Mouse (Mus musculus) right cerebral cortex, adult 2 months (tissue): ENCODE results near the gene Nlrc5.
"Not testable (repeated sequence)": the region's sequence is repeated elsewhere in the genome, so short reads cannot be mapped to it uniquely, and the experiment has no call there.

Experiments
- DNase-seq, 2 experiments: peaks; one replicate each; pipeline ENCODE4 v3.0.0; 2021 to 2022; ENCODE audit warnings: low spot score in 2 of 2

The Nlrc5 gene

DNA sequence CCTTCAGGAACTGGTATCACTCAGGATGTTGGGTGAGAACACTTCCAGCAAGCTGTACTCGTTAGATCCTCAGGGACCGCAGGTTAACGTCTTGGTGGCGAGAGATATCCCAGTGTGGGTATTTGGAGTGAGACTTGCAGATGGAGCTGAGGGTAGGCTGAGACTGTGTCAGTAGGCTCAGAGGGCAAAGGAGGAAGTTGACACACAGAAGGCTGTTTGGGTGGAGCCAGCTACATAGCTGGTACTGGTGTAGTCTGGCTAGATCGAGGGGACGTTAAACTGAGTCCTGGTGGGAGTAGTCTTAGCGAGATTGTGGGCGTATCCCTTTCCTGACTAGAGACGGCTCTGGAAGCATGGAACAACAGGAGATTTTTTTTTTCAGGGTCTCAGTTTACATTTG lies 16.1 kb upstream of the Nlrc5 start:
- DNase-seq: no peak

DNA sequence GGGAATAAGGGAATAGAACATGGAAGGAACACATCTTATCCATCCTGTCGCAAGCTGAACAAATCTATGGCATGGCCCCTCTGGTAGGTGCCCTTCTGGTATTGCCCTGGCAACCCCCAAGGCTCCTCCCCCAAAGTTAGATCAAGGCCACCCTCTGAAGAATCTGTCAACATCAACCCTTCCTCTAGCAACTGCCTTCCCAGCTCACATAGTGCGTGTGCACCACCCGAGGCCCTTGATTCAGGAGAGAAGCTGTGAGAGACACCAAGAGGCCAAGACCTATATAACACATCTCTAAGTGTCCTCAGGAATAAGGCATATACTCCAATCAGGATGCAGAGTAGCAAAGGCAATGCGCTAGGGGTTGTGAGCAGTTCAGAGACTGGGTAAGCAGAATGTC lies 11.9 kb upstream of the Nlrc5 start:
- no peak for DNase-seq

DNA sequence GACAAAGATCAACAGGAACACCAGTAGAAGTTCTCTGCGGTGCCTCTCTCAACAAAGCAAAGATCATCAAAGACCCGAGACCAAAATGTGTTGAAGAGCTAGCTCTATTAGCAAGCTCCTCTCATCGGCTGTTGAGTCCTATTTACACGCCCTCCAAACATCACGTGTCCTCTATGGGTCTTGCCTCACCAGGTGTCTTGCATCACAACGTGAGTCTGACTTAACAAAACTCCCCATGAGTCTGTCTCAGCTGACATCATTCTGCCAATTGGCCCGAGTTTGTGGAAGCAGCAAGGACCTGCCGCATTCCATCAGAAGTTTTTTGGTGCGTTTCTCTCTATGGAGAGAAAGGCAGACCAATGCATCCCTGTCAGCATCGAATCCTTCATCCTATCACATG lies 6.2 kb upstream of the Nlrc5 start:
- DNase-seq: no peak

DNA sequence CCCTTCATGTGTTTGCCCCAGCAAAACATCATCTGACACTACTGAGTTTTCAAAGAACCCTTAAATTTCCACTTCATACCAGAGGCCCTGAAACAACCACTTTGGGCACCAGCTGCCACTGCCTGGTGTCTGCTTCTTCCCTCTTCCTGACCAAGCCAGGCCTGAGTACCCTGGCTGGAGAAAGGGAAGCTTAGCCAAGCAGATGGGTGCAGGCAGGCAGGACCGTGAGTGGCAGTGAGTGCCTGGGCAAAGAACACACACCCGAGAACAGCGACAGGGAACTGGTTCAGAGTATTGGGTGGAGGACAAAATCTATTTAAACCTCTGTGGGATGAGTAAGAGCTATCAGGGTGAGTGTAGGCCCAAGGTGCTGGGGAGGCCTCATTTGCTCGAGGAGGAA lies 5.7 kb upstream of the Nlrc5 start:
- no peak for DNase-seq

DNA sequence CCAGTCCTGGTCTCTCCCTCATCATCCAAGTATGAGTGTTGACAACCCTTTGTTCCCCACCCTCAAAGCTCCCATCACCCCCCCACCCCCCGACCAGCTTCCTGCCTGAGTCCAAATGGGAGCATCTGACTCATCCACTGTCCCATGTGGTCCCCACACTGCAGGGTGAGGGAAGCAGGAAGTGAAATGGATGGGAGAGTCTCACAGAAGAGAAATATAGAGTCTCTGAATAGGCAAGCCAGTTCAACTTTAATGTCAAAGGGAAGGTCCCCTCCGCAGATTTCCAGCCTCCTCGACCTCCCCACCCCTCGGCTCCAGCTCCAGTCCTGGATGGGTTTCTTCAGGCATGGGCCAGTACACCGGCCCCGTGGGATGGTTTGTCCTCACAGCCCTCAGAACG lies 4.8 kb upstream of the Nlrc5 start:
- DNase-seq: no peak

DNA sequence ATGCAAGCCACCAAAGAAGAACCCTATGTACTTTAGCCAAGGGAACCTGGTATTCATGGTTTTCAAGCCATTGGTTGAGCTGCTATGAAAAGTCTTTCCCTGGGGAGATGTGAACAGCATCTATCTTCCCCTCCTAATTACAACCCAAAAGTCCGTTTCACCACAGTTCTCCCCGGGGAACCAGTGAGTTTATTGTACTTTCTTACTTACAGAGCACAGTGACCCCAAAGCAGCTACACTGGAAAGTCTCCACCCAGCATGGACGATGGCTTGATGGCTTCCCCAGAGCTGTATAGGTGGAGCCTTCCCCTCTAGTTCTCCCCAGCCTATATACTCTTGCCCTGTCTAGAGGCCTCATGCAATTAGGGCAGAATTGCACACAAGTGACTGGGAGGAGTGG lies 1.9 kb upstream of the Nlrc5 start:
- DNase-seq: no peak

DNA sequence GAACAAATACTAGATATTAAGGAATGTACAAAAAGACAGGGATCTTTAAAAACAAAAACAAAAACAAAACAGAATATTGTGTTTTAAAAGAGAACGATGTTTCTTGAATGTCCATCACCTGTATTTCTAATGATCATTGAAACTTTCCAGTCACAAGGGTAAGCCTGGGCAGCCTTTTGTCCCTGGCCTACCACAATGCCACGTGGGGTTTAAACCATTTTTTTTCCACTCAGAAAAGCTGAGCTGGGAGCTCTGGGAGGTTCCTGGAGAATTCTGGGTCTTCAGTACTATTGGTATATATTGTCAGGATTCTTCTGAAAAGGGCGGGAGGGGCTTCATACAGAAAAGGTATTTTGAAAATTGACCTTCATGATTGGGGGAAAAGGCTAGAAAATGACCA lies 802 bp downstream of the Nlrc5 start:
- DNase-seq: no peak

DNA sequence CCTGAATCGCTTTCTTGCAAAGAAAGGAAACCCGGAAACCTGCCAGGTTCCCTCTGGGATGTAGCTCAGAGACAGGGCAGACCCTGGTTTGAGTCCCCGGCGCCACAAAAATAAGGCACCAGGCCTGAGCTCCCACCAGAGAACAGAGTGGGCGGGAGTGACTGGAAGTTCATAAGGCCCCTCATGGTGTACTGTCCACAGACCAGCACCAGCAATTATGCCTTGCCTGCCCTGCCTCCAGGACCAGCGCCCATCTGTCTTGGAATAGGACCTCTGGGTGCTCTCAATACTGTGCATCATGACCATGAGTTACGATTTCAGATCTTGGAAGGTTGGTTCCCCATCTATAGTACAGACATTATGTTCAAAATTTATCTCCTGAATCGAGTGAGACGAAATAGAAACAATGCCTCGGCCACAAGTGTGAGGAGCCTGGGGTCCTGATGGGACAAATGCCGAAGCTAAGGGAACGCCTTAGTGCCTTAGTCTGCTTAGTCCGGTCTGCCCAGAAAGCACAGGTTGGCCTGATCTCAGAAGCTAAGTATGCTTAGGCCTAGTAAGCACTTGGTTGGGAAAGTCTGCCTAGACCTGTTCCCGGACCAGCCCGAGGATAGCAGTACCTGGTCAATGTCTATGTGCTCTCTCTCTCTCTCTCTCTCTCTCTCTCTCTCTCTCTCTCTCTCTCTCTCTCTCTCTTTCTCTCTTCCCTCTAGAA lies 1.4 kb downstream of the Nlrc5 start:
- DNase-seq: no peak

DNA sequence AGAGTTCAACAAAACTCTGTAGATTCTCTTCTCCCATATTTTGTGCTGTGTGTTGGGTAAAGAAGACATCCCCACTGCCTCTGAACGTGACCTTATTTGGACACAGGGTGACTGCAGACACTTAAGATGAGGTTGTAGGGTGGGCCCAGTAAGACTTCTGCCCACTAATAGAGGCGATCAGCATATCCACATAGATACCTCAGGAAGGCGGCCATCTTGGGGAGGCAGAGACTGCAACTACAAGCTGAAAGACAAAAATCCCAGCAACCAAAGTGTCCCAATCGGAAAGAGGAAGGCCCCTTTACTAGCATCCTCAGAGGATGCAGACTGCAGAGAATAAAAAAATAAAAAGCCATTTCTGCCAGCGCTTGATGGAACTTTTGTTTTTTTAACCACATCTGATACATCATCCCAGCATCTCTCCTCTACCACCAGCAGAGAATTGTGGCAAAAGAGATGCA lies 2.0 kb downstream of the Nlrc5 start:
- DNase-seq: no peak

DNA sequence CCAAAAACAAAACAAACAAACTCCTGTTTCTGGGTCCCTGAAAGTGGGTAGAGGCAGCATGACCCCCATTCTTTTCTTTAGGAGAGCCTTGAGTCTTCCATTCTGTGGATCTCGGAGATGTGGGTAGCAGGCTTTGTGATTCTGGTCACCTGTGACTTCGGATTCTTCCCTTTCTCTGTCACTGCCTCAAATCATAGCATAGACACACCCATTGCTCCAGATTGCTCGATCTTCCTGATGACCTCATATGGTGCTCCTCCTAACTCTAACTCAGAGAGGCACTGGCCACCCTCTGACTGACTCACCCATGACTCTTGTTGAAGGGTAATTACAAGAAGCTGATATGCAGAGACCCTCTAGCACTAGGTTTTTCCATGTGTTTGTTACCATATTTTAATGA lies 2.7 kb downstream of the Nlrc5 start:
- no peak for DNase-seq

DNA sequence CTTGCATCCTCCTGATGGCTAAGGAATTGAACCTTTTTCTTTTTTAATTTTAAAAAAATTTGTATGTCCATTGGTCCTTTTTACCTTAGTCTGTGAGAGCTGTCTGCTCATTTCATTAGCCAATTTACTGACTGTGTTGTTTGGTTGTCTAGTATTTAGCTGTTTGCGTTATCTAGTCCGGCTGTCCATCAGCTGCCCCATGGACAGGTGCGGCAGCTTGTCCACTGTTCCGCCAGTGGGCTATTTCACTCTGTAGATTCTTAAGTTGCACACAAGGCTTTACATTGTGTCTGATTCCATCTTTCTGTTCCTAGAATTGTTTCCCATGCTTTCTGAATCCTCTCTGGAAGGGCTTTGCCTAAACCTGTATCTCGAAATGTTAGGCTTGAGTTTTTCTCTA lies 4.5 kb downstream of the Nlrc5 start:
- no peak for DNase-seq

DNA sequence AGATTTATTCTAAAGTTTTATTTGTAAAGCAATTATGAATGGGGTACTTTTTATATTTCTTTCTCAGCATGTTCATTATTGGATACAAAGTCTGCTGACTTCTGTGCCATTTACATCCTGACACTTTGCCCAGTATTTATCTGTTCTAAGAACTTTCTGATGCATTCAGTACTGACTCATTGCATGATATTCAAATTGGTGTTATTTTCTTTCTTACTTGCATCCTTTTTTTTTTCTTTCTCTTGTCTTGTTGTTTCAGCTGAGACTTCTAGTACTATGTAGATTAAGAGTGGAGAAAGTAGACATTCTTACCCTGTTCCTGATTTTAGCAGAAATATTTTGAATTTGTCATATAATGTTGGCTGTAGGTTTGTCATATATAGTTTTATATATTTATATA lies 5.5 kb downstream of the Nlrc5 start:
- no peak for DNase-seq

DNA sequence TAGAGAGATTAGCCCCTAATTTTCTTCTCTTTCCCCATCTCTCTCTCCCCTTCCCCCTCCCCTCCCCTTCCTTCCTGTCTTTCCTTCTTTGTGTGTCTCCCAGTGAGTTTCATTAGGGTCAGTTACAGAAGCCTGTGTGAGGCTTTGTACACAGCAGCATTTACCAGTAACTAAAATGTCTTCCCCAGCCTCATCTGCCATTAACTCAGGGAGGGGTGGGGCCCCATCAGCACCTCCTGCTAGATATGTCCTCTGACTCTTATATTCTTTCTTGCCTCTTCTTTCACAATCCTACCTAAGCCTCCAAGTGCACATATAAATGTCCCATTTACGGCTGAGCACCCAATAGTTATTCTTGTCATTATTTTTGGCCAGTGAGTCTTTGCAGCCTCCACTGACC lies 6.2 kb downstream of the Nlrc5 start:
- no peak for DNase-seq

DNA sequence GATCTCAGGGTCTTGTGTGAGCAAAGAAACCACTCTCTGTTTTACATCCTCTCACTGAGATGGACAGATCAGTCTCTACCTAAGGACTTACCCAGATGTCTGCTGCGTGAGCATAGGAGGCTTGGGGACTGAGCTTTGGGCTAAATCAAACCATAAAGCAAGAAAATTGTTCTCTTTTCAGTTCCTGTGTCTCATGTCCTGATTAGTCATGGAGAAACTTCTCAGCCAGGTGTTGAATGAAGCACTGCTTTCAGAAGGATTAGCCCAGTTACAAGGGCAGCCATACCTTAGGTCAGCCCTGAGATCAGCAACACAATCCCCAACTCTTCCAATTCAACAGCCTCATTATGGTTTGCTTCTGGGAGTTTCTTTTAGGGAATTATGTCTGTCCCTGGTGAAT lies 7.5 kb downstream of the Nlrc5 start:
- no peak for DNase-seq

DNA sequence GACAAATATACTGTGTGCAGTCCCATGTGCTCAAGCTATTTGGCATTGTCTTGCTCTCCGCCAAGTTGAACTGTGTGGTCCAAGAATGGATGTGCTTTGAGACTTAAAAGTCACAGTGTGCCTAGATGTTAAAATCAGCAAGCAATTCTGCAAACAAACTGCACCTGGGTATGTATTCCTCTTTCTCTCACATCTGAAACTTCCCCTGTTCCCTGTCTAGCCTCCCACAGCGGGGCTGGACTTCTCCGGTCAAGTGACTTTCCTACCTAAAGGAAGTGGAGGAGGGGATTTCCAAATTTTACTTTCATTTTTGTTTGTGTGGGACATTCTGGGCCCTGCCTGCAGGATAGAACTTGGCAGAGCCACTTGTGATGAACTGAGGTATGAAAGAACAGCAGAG lies 9.0 kb downstream of the Nlrc5 start:
- DNase-seq: no peak

DNA sequence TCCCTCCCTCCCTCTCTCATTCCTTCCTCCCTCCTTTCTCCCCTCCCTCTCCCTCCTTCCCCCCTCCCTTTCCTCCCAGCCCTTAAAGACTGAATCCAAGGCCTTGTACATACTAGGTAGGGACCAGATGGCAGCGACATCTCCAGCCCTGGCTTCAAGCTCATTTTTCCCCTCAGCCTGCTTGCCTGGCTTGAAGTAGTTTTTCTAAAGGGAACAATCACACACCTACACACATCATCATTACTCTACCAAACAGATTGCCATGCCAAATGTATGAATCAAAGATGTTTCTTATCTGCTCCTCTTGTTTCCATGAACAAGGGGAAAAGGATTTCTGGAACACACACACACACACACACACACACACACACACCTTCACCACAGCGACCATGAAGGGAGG lies 10.3 kb downstream of the Nlrc5 start:
- DNase-seq: no peak

DNA sequence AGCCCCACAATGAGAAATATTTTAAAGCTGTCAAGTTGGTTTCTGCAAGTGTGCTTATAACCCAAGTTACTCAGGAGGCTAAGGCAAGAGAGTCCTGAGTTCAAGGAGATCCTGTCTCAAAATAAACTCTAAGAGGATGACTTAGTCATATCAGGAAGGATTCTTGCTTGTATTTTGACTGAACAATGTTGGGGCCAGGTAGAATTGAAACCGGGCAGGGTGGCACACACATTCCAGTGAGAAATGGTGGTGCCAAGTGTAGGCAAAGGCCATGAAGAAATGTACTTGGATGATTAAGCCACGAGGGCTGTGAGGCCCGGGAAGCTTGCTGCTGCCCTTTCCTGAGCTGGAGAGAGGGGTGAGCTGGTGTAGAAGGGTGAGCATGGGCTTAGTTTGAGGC lies 13.0 kb downstream of the Nlrc5 start:
- DNase-seq: no peak

DNA sequence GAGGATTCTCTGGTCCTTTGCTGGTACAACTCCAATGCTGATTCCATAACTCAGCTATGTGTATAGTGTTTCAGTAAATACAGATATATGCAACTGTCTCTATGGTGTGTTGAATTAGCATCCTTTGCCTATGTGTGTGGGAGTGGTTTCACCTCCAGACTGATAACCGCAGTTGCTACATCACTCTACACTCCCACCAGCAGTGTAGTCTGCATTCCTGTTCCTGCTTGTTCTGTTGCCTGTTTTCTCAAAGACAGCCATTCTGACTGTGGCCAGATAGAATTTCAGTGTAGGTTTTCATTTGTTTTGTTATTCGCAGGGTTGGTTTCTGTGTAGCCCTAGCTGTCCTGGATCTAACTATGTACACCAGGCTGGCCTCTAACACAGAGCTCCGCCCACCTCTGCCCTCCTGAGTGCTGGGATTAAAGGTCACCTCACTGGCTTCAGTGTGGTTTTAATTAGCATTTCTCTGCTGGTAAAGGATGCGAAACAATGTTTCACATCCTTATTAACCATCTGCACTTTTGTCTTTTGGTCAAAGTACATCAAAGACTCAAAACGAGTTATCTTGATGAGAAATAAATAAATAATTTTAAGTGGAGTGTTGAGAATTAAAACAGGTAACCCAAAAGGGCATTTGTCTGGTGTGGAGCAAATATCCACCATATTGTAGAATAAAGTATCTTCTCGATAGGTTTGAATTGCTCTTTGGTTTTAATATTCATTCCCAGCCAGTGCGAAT lies 13.6 kb downstream of the Nlrc5 start:
- no peak for DNase-seq

DNA sequence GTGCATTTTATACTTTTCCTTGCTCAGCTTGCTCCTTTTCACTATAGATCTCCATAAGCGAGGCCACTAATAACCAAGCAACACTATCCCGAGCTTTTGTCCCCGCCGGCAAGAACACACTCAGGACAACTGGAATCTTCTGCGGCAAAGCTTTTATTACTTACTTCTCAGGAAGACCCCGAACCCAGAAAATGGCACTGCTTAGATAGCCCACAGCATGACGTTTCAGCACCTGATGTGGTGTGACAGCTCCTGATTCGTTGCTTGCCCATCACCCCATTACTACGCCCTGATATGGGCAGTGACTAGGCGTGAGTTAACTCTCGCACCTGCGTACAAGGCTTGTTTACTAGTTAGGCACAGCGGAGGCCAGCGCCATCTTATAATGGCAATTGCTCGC lies 18.8 kb downstream of the Nlrc5 start:
- DNase-seq: not testable (repeated sequence)

DNA sequence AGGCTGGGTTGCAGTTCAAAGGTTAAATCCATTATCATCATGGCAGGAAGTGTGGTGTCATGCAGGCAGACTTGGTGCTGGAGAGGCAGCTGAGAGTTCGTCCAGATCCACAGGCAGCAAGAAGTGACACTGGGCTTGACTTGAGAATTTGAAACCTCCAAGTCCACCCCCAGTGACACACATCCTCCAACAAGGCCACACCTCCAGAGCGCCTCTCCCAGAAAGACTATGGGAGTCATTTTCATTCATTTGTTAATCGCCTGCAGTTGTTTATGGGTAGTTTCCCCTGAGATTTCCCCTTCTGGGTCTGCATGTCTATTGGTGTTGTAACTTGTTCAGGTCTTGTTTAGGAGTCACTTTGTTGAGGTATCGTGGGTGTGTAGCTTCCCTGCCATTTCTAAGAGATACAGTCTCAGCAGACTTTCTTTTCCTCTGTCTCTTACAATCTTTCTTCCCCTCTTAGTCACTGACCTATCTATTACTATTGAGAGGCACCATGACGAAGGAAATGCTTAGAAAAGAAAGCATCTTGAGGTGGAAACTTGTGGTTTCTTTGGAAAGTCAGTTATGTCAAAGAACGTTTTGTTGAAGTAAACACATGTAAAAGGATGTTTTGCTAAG lies 19.8 kb downstream of the Nlrc5 start:
- no peak for DNase-seq

DNA sequence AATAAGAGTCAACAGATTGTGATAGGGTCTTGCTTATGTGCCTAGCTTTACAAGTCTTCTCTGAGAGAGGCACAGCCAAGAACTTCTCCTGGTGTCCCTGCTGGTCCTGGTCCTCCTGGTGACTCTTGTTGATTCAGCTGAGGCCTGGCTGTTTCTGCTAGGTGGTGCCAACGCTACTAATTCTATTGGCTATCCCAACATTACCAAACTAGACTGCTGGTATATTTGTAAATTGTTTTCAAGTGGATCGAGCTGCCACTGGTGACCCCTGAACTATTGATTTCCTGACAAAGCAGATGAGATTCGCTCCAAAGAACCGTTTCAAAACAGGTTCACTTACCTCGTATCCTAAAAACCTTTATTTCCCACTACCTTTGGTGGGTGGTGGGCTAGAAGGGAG lies 20.7 kb downstream of the Nlrc5 start:
- no peak for DNase-seq

DNA sequence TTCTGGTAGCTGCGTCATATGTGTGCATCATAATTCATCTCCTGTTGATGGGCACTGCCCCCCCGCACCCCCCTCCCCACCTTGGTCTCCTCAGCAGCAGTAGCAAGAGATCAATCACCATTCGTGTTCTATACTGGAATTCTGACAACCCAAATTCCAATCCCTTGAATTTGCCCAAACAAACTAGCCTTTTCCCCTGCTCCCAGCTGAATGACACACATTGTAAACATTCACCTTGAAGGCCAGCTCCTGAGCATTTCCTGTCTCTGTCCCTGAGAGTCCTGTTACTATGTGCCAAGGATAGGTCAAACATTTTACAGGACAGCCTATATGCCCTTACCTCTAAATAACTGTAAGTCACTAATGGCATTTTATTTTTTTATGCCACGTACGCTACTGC lies 21.9 kb downstream of the Nlrc5 start:
- DNase-seq: no peak

DNA sequence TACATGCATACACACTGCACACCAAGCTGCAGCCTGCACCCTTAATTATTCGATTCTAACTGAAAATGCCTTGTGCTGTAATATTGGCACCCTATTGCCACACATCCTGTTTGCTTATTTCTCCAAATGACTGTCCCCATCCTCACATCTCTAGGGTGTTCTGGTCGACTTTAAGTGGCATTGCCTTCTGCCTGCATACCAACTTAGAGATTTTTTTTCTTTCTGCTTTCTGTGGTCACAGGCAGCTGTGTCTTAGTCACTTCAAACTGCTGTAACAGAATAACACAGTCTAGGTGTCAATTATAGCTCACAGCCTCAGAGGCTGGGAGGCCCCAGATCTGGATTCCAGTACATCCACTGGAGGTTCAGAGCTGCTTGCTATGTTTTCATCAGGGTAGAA lies 24.4 kb downstream of the Nlrc5 start:
- no peak for DNase-seq
